Mouse (Mus musculus): Measurements from ENCODE around the gene Mgat5.

- no peak for TF ChIP-seq POLR2A (IDR thresholded peaks at IDR 0.05; ENCODE audit: insufficient read length, low read depth)
- TF ChIP-seq POLR2AphosphoS2 (IDR thresholded peaks at IDR 0.05; ENCODE audit: insufficient read length, low read depth) = no peak
- TF ChIP-seq CEBPB (IDR thresholded peaks at IDR 0.05; ENCODE audit: insufficient read depth, poor library complexity, severe bottlenecking) = no peak
- no peak for TF ChIP-seq MAX (IDR thresholded peaks at IDR 0.05; ENCODE audit: low read depth)
- no peak for TF ChIP-seq SRF (IDR thresholded peaks at IDR 0.05; ENCODE audit: control insufficient read depth, insufficient read length, low read depth)
- no peak for TF ChIP-seq REST (IDR thresholded peaks at IDR 0.05; ENCODE audit: insufficient read depth, insufficient read length)
- TF ChIP-seq USF1 (IDR thresholded peaks at IDR 0.05; ENCODE audit: low read depth) = no peak
- TF ChIP-seq TCF12 (IDR thresholded peaks at IDR 0.05; ENCODE audit: insufficient read depth, poor library complexity, severe bottlenecking) = no peak
- TF ChIP-seq MYOG (IDR thresholded peaks at IDR 0.05; ENCODE audit: control insufficient read depth in 1 of 3, insufficient read depth in 1 of 3, insufficient read length in 2 of 3, low read depth in 2 of 3) = no peak
- no peak for TF ChIP-seq E2F4 (IDR thresholded peaks at IDR 0.05; ENCODE audit: insufficient read depth)
- TF ChIP-seq TCF3 (IDR thresholded peaks at IDR 0.05; ENCODE audit: insufficient read length, low read depth) = no peak
- TF ChIP-seq MYOD1 (IDR thresholded peaks at IDR 0.05; ENCODE audit: control insufficient read depth in 1 of 3, insufficient read length in 2 of 3, low read depth in 2 of 3) = no peak
Observed at GRCm38 (mm10) chr1:127498746-127499145, 293.9 kb downstream of the Mgat5 start.
